Mouse (Mus musculus) small intestine, adult 2 months (tissue): ENCODE data around the gene Fgf18. TPM values are rescaled to one million over a fixed set of nuclear protein-coding genes. Genes with fewer than 3 reads are reported as not detected.

ENCODE experiments used
- H3K27ac ChIP-seq: fragments of 200-500 bp; 2 replicates; pipeline ENCODE4 v1.5.1; 2012; ENCODE audit warnings: low read depth, low read length, control low read depth, inconsistent platforms; ENCODE audit not compliant: insufficient read depth
- H3K27me3 ChIP-seq: fragments of 200-500 bp; 2 replicates; pipeline ENCODE4 v1.6.1; 2012; ENCODE audit warnings: mild to moderate bottlenecking, moderate library complexity, low read length, inconsistent platforms; ENCODE audit not compliant: control insufficient read depth, insufficient read depth
- H3K36me3 ChIP-seq: fragments of 200-500 bp; 2 replicates; pipeline ENCODE4 v1.6.1; 2012; ENCODE audit warnings: mild to moderate bottlenecking, low read length, control low read depth, inconsistent platforms; ENCODE audit not compliant: control insufficient read depth, insufficient read depth
- H3K4me1 ChIP-seq: fragments of 200-500 bp; 2 replicates; pipeline ENCODE4 v1.6.1; 2012; ENCODE audit warnings: low read length, inconsistent platforms, mixed read lengths; ENCODE audit not compliant: control insufficient read depth, insufficient read depth, insufficient read length
- H3K4me3 ChIP-seq: fragments of 200-500 bp; 2 replicates; pipeline ENCODE4 v1.5.1; 2012; ENCODE audit warnings: low read depth, mild to moderate bottlenecking, control low read depth, inconsistent platforms, low read length, moderate library complexity
- CTCF ChIP-seq: fragments of 200-500 bp; IDR thresholded peaks from 2 replicates; pipeline ENCODE4 v1.5.1; 2012; ENCODE audit warnings: low read depth, mild to moderate bottlenecking, control low read depth, inconsistent platforms, low read length, moderate library complexity, mixed read lengths; ENCODE audit not compliant: insufficient replicate concordance, insufficient read length; ENCODE audit errors: extremely low read depth
- POLR2A ChIP-seq: fragments of 200-500 bp; IDR thresholded peaks from 2 replicates; pipeline ENCODE4 v1.6.1; 2012; ENCODE audit warnings: low read depth, mild to moderate bottlenecking, control low read depth, inconsistent platforms, low read length, moderate library complexity
- WGBS: fragments of 180-500 bp; shearing (Covaris S2); methylation state at CpG from one replicate; pipeline ENCODE4 v1.1.7; 2018; 5-methylcytosine and 5-hydroxymethylcytosine counted together
- polyA plus RNA-seq: library from polyadenylated mRNA; depleted of rRNA; stranded (reverse); fragments of >200 nt; gene quantifications from 2 replicates; pipeline ENCODE4 v1.2.3, GENCODE M21; 2012; rRNA removed

The Fgf18 gene
- polyA plus RNA-seq: 0.09 TPM in 1 of 2 replicates, not detected in the other

DNA sequence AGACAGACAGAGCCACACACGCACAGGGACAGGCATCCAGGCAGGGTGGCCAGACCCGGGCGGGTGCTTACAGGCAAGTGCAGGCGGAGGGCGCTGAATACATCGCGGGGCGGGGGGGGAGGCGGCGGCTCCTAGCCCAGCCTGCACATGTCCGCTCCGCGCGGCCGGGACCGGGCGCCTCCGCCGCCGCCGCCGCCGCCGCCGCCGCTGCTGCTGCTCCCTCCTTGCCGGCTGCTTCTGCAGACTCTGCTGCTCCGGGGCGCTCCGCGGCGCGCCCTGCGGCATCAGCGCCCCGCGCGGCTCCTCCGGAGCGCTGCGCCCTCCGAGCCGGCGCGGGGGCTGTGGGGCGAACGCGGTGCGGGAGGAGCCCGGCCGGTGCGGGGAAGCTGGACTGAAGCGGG is at the start of gene Fgf18:
TSS of gene Fgf18 (minus strand) at position 230 of the 401 bp plus-strand sequence.
- H3K4me1 ChIP-seq: peaks cover 7% of the 10 kb centered on the region
- H3K36me3 ChIP-seq: peaks cover 12% of the 10 kb centered on the region
- 1% methylated on average over 51 of the region's 53 CpGs for WGBS
- no peak for TF ChIP-seq CTCF
- no peak for TF ChIP-seq POLR2A
- H3K27me3 ChIP-seq: peaks cover 22% of the 10 kb centered on the region
- H3K4me3 ChIP-seq: peak within 1 kb of the TSS; percentile 64
- H3K27ac ChIP-seq: no peak within 1 kb of the TSS

- Histone ChIP-seq H3K36me3 (no peaks in the 10 kb centered on the region), H3K27me3 (peaks cover 65% of the 10 kb centered on the region), H3K4me3 (no peak overlapping the region), H3K27ac (no peak overlapping the region), H3K4me1 (peaks cover 4% of the 10 kb centered on the region; the same call in 1 of the 2 replicates)
- TF ChIP-seq POLR2A (no peak), CTCF (no peak)
- 25% methylated on average over 24 of the region's 24 CpGs for WGBS
Measured at GRCm38 (mm10) chr11:33196447-33197132, 49.4 kb upstream of the Fgf18 start.

- H3K27me3 ChIP-seq: peaks cover 57% of the 10 kb centered on the region
- 12% methylated on average over 25 of the region's 25 CpGs for WGBS
- TF ChIP-seq POLR2A (no peak), CTCF (no peak)
- no peak overlapping the region for H3K27ac ChIP-seq
- H3K36me3 ChIP-seq: no peaks in the 10 kb centered on the region
- H3K4me3 ChIP-seq: no peak overlapping the region
- H3K4me1 ChIP-seq: no peaks in the 10 kb centered on the region
Measured at GRCm38 (mm10) chr11:33195531-33196446, 48.6 kb upstream of the Fgf18 start.

DNA sequence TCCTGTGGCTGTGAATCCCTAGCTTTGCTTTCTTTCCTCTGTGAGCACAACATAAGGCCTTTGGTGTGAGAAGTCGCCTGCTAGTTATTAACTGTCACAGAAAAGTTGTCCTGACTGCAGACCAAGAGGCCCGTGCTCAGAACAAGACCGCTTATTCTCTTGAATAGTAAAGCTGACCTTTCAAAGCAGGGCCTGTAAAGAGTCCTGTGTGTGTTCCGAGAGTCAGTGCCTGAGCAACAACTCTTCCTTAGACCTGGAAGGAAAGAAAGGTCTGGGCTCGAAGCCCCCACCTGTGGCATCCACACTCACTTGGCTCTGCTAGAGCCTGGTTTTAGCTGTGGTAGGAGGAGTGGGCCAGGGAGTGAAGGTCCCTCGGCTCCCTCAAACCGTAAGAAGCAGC is 47.9 kb upstream of the Fgf18 start:
- 41% methylated on average over 7 of the region's 7 CpGs for WGBS

DNA sequence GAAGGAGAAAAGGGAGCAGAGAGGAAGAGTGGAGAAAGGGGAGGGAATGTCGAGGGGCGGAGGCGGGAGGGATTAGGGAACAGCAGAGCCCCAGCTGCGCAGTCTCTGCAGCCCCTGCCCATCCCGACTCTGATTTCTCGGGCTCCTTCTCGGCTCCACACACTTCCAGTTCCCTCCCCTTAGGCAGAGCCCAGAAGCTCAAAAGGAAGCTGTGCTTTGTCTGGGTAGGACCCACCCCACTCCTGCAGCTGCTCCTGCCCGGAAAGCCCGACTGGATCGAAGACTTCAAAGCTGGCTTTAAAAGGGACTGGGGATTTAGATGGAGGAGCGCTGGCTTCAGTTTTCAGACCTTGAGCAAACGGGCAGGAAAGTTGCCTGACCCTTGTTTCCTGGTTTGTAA is 46.5 kb upstream of the Fgf18 start:
- Histone ChIP-seq H3K4me3 (no peak overlapping the region), H3K36me3 (no peaks in the 10 kb centered on the region), H3K4me1 (no peaks in the 10 kb centered on the region), H3K27ac (no peak overlapping the region), H3K27me3 (peaks cover 36% of the 10 kb centered on the region)
- 9% methylated on average over 12 of the region's 12 CpGs for WGBS
- TF ChIP-seq CTCF: no peak
- TF ChIP-seq POLR2A: no peak

More for the DNA sequence above, 47.9 kb upstream of the Fgf18 start:
- TF ChIP-seq CTCF (no peak), POLR2A (no peak)
- no peak overlapping the region for H3K4me3 ChIP-seq
- no peaks in the 10 kb centered on the region for H3K4me1 ChIP-seq
- no peak overlapping the region for H3K27ac ChIP-seq
- H3K27me3 ChIP-seq: peaks cover 49% of the 10 kb centered on the region
- no peaks in the 10 kb centered on the region for H3K36me3 ChIP-seq

GRCm38 (mm10) chr11:33181804-33182203 is 34.6 kb upstream of the Fgf18 start:
- TF ChIP-seq CTCF (no peak), POLR2A (no peak)
- Histone ChIP-seq H3K27me3 (no peaks in the 10 kb centered on the region), H3K4me3 (no peak overlapping the region), H3K27ac (no peak overlapping the region), H3K36me3 (no peaks in the 10 kb centered on the region), H3K4me1 (no peaks in the 10 kb centered on the region)
- WGBS: 80% methylated on average over 3 of the region's 3 CpGs

DNA sequence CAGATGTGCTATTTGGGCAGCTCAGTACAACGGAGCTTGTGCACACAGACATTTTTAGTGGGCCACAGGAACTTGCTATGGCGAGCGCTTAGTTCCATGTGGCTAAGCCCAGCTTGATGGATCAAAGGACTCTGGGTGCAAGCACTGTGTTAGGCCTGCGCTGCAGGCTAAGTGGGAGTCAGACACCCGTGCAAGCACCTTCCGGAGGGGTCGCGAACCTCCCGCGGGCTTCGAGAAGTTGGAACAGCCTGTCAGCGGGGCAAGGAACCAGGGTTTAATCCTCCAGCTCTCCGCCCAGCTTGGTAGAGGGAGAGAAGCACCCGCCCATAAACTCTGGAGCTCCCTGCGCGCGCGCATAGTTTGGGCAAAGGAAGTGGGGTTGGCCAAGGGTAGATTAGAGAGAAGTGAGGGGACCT is 33.5 kb upstream of the Fgf18 start:
- H3K36me3 ChIP-seq: no peaks in the 10 kb centered on the region

More for the DNA sequence above, 33.5 kb upstream of the Fgf18 start:
- no peak overlapping the region for H3K27ac ChIP-seq
- no peak overlapping the region for H3K4me3 ChIP-seq
- no peak for TF ChIP-seq POLR2A
- no peak for TF ChIP-seq CTCF
- no peaks in the 10 kb centered on the region for H3K4me1 ChIP-seq
- H3K27me3 ChIP-seq: no peaks in the 10 kb centered on the region
- WGBS: 8% methylated on average over 18 of the region's 18 CpGs
